Mouse (Mus musculus) CH12.LX (cell line): ENCODE results near the gene Parvg. TPM values are rescaled to one million over a fixed set of nuclear protein-coding genes. Genes with fewer than 3 reads are reported as not detected.

Experiments used
- DNase-seq: peaks from one replicate; pipeline ENCODE4 v3.0.0-alpha.2; 2013; ENCODE audit errors: extremely low read depth
- H3K27ac ChIP-seq: 2 replicates; pipeline ENCODE4 v1.5.1; 2012; ENCODE audit warnings: low read depth, mild to moderate bottlenecking, control low read depth, moderate library complexity; ENCODE audit not compliant: insufficient read depth
- H3K27me3 ChIP-seq: replicated peaks from 2 replicates; pipeline ENCODE3; 2012; ENCODE audit warnings: inconsistent platforms
- H3K36me3 ChIP-seq, 2 experiments: replicated peaks in 1 of 2; 2 replicates each; pipeline versions ENCODE3 to v1.6.1; 2012; ENCODE audit warnings: inconsistent platforms in 1 of 2, low read length in 1 of 2, mild to moderate bottlenecking in 1 of 2, mixed read lengths in 1 of 2, moderate library complexity in 1 of 2; ENCODE audit not compliant: control insufficient read depth in 1 of 2, insufficient read depth in 1 of 2
- H3K4me1 ChIP-seq, 2 experiments: 2 replicates each; pipeline ENCODE4 v1.6.1; 2012; ENCODE audit warnings: inconsistent platforms in 1 of 2, moderate library complexity in 1 of 2; ENCODE audit not compliant: insufficient read depth in 2 of 2, control insufficient read depth in 1 of 2
- H3K4me2 ChIP-seq: 2 replicates; pipeline ENCODE4 v1.6.1; 2012; ENCODE audit warnings: low read depth, mild to moderate bottlenecking, control low read depth; ENCODE audit not compliant: poor library complexity, insufficient read depth, severe bottlenecking
- H3K4me3 ChIP-seq, 3 experiments: fragments of 150-350 bp in 1 of 3; sonication (generic) in 1 of 3; replicated peaks in 1 of 3; 2 replicates each; pipeline versions ENCODE3 to v1.5.1; 2011 to 2012; ENCODE audit warnings: low read depth in 2 of 3, low read length in 2 of 3, mild to moderate bottlenecking in 2 of 3, moderate library complexity in 2 of 3, control low read depth in 1 of 3, improper control_type of control experiment in 1 of 3, inconsistent platforms in 1 of 3, mixed read lengths in 1 of 3; ENCODE audit not compliant: poor library complexity in 1 of 3
- H3K79me2 ChIP-seq: replicated peaks from 2 replicates; pipeline ENCODE4 v1.6.1; 2012; ENCODE audit warnings: mild to moderate bottlenecking, moderate library complexity; ENCODE audit not compliant: control insufficient read depth, poor library complexity, insufficient read depth, severe bottlenecking; ENCODE audit errors: extremely low read depth
- H3K9ac ChIP-seq: 2 replicates; pipeline ENCODE4 v1.6.1; 2012; ENCODE audit warnings: low read depth, mild to moderate bottlenecking, control low read depth, moderate library complexity; ENCODE audit not compliant: insufficient read depth
- H3K9me3 ChIP-seq: replicated peaks from 2 replicates; pipeline ENCODE3; 2012; ENCODE audit warnings: low read length, inconsistent platforms, mixed read lengths
- BHLHE40 ChIP-seq: IDR thresholded peaks from 2 replicates; pipeline ENCODE4 v1.6.1; 2011; ENCODE audit warnings: mild to moderate bottlenecking, low read depth, low read length, improper control_type of control experiment
- CHD2 ChIP-seq: IDR thresholded peaks from 2 replicates; pipeline ENCODE4 v1.6.1; 2011; ENCODE audit warnings: low read length, improper control_type of control experiment
- CTCF ChIP-seq, 2 experiments: IDR thresholded peaks in 1 of 2; conservative IDR thresholded peaks in 1 of 2; 2 replicates each; pipeline ENCODE4 v1.5.1; 2011 to 2012; ENCODE audit warnings: low read depth in 2 of 2, low read length in 2 of 2, improper control_type of control experiment in 1 of 2, inconsistent platforms in 1 of 2, mild to moderate bottlenecking in 1 of 2, moderate library complexity in 1 of 2
- E2F4 ChIP-seq: IDR thresholded peaks from 2 replicates; pipeline ENCODE4 v1.6.1; 2011; ENCODE audit warnings: low read depth, low read length, improper control_type of control experiment; ENCODE audit not compliant: insufficient replicate concordance
- EP300 ChIP-seq: IDR thresholded peaks from 2 replicates; pipeline ENCODE4 v1.6.1; 2011; ENCODE audit warnings: low read length, improper control_type of control experiment
- ETS1 ChIP-seq: conservative IDR thresholded peaks from 2 replicates; pipeline ENCODE4 v1.6.1; 2012; ENCODE audit warnings: low read depth, mild to moderate bottlenecking, inconsistent platforms, low read length, improper control_type of control experiment, moderate library complexity
- GABPA ChIP-seq: IDR thresholded peaks from 2 replicates; pipeline ENCODE4 v1.6.1; 2012; ENCODE audit warnings: low read depth, low read length, improper control_type of control experiment, inconsistent platforms; ENCODE audit not compliant: insufficient replicate concordance
- JUND ChIP-seq: conservative IDR thresholded peaks from 2 replicates; pipeline ENCODE4 v1.6.1; 2011; ENCODE audit warnings: low read depth, low read length, improper control_type of control experiment
- KAT2A ChIP-seq: IDR thresholded peaks from 2 replicates; pipeline ENCODE4 v1.6.1; 2012; ENCODE audit warnings: low read length, improper control_type of control experiment, inconsistent platforms; ENCODE audit not compliant: insufficient replicate concordance
- MAZ ChIP-seq: IDR thresholded peaks from 2 replicates; pipeline ENCODE4 v1.6.1; 2012; ENCODE audit warnings: low read depth, mild to moderate bottlenecking, inconsistent platforms, low read length, improper control_type of control experiment, moderate library complexity
- MYC ChIP-seq: IDR thresholded peaks from 2 replicates; pipeline ENCODE4 v1.6.1; 2011; ENCODE audit warnings: low read depth, mild to moderate bottlenecking, improper control_type of control experiment, low read length
- PAX5 ChIP-seq: IDR thresholded peaks from 2 replicates; pipeline ENCODE4 v1.6.1; 2012; ENCODE audit warnings: low read length, inconsistent platforms, mixed read lengths
- POLR2AphosphoS2 ChIP-seq: IDR thresholded peaks from 2 replicates; pipeline ENCODE4 v1.6.1; 2011; ENCODE audit warnings: low read depth, low read length, improper control_type of control experiment
- RAD21 ChIP-seq: IDR thresholded peaks from 2 replicates; pipeline ENCODE4 v1.6.1; 2011; ENCODE audit warnings: low read depth, mild to moderate bottlenecking, low read length, improper control_type of control experiment, moderate library complexity
- SMC3 ChIP-seq: IDR thresholded peaks from 2 replicates; pipeline ENCODE4 v1.6.1; 2011; ENCODE audit warnings: low read depth, low read length, improper control_type of control experiment
- TBP ChIP-seq: conservative IDR thresholded peaks from 2 replicates; pipeline ENCODE4 v1.6.1; 2011; ENCODE audit warnings: low read depth, low read length, improper control_type of control experiment
- UBTF ChIP-seq: IDR thresholded peaks from 2 replicates; pipeline ENCODE4 v1.6.1; 2012; ENCODE audit warnings: low read depth, mild to moderate bottlenecking, inconsistent platforms, low read length, improper control_type of control experiment, moderate library complexity
- USF1 ChIP-seq: IDR thresholded peaks from 2 replicates; pipeline ENCODE4 v1.6.1; 2014; ENCODE audit warnings: low read depth, mild to moderate bottlenecking, inconsistent platforms, low read length, improper control_type of control experiment
- USF2 ChIP-seq: conservative IDR thresholded peaks from 2 replicates; pipeline ENCODE4 v1.6.1; 2011; ENCODE audit warnings: low read depth, low read length, improper control_type of control experiment
- ZKSCAN1 ChIP-seq: IDR thresholded peaks from 2 replicates; pipeline ENCODE4 v1.6.1; 2012; ENCODE audit warnings: low read depth, inconsistent platforms, low read length, improper control_type of control experiment, borderline replicate concordance
- ZMIZ1 ChIP-seq: IDR thresholded peaks from 2 replicates; pipeline ENCODE4 v1.6.1; 2012; ENCODE audit warnings: low read depth, mild to moderate bottlenecking, inconsistent platforms, low read length, improper control_type of control experiment
- ZNF384 ChIP-seq: IDR thresholded peaks from 2 replicates; pipeline ENCODE4 v1.6.1; 2012; ENCODE audit warnings: low read depth, low read length, improper control_type of control experiment, inconsistent platforms
- dilution Hi-C: fragments of 300-500 bp; cut with MboI; formaldehyde crosslinking; loops from 2 replicates; pipeline ENCODE4 v1.14.3; 2020; ENCODE audit warnings: low sequenced_read_pairs; ENCODE audit not compliant: extremely low pct_unique_long_range_greater_than_20kb, extremely low pct_ligation_motif_present
- in situ Hi-C: fragments of 300-500 bp; cut with MboI; formaldehyde crosslinking; loops from 3 replicates; pipeline ENCODE4 v1.14.3; 2019; ENCODE audit warnings: low sequenced_read_pairs, low pct_ligation_motif_present, low pct_unique_long_range_greater_than_20kb, mixed read lengths
- polyA plus RNA-seq: library from polyadenylated mRNA; unstranded; fragments of >175 nt; gene quantifications from 2 replicates; pipeline ENCODE4 v1.2.1, GENCODE M21; 2012; ENCODE audit warnings: low read depth; ENCODE audit not compliant: insufficient read length
- total RNA-seq, 2 experiments: library from RNA; depleted of rRNA; stranded (reverse); fragments of 300-350 nt in 1 of 2; fragments of >200 nt in 1 of 2; gene quantifications; 2 replicates each; pipeline ENCODE4 v1.2.3; 2012 to 2014

Gene Parvg
- total and polyA plus RNA-seq, 3 experiments, result 93.7 to 140 (median 98.3) TPM

- TF ChIP-seq MYC (no peak), ETS1 (no peak), USF2 (no peak), TBP (0 out of 2 replicates have a peak, but pooled peaks have one; percentile 56), KAT2A (no peak), MAZ (no peak), GABPA (no peak), RAD21 (no peak), E2F4 (no peak), JUND (no peak), ZNF384 (no peak)
Observed at GRCm38 (mm10) chr15:84313566-84313878, 10.3 kb upstream of the Parvg start (continued).

- Histone ChIP-seq H3K27me3 (no peaks in the 10 kb centered on the region), H3K36me3 (no peaks in the 10 kb centered on the region), H3K27ac (no peak overlapping the region), H3K4me1 (peaks cover 25 to 37% of the 10 kb centered on the region in 2 experiments), H3K9ac (no peak overlapping the region), H3K4me3 (no peak overlapping the region), H3K9me3 (peaks cover 3% of the 10 kb centered on the region), H3K79me2 (no peaks in the 10 kb centered on the region), H3K4me2 (no peak overlapping the region)
- in situ Hi-C loops, result no loop called here
- dilution Hi-C loops, result no loop called here
- no peak for DNase-seq
- no peak for TF ChIP-seq UBTF
- no peak for TF ChIP-seq BHLHE40
- TF ChIP-seq ZMIZ1, result no peak
- no peak for TF ChIP-seq MAZ
- TF ChIP-seq CTCF (conservative IDR thresholded peaks at IDR 0.05 in 1 of 2, IDR thresholded peaks at IDR 0.05 in 1 of 2; ENCODE audit: low read depth in 2 of 2, low read length in 2 of 2), result no peak
- TF ChIP-seq ZNF384, result no peak
- TF ChIP-seq EP300, result no peak
- TF ChIP-seq GABPA, result no peak
- TF ChIP-seq ZKSCAN1, result no peak
- no peak for TF ChIP-seq KAT2A
- TF ChIP-seq PAX5, result no peak
- no peak for TF ChIP-seq RAD21
- TF ChIP-seq POLR2AphosphoS2, result no peak
- TF ChIP-seq CHD2, result no peak
- TF ChIP-seq SMC3, result no peak
- TF ChIP-seq JUND, result no peak
- TF ChIP-seq USF1, result no peak
Observed at GRCm38 (mm10) chr15:84314420-84315080, 9.3 kb upstream of the Parvg start.
